Mouse (Mus musculus) cerebral cortex, adult 2 months (tissue): ENCODE results near the gene Hmces.

ENCODE experiments used
- WGBS: fragments of 180-500 bp; shearing (Covaris S2); methylation state at CpG from one replicate; pipeline ENCODE4 v1.1.7; 2018; 5-methylcytosine and 5-hydroxymethylcytosine counted together

Gene Hmces

DNA sequence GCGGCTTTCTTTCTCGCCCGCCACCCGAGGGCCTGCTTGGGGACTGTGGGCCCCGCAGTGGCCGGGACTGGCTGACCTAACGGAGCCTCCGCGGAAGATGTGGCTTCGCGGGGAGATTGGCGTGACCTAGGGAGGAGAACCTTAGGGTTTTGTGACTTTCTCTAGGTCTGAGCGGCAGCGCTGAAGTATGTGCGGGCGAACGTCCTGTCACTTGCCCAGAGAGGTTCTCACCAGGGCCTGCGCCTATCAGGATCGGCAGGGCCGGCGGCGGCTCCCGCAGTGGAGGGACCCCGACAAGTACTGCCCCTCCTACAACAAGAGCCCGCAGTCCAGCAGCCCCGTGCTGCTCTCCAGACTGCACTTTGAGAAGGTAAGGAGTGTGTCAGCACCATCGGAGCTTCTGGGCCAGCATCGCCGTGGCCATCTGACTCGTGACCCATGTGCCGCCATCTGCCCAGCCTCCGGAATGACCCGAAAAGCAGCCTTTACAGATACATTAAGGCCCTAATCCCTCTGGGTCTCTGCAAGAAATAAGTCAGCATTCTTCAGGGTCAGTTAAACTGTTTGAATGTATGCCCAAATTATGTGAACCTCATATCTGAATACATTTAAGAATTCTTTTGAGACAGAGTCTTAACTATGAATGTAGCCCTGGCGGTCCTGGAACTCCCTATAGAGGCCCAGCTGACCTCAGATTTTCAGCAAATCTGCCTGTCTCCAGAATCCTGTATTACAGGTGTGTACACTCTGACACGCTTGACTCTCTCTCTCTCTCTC is 779 bp downstream of the Hmces start:
- WGBS, result 3% methylated on average over 35 of the region's 35 CpGs

- WGBS, result 47% methylated on average over 5 of the region's 5 CpGs
Observed at GRCm38 (mm10) chr6:87915939-87916338, 2.2 kb downstream of the Hmces start.

DNA sequence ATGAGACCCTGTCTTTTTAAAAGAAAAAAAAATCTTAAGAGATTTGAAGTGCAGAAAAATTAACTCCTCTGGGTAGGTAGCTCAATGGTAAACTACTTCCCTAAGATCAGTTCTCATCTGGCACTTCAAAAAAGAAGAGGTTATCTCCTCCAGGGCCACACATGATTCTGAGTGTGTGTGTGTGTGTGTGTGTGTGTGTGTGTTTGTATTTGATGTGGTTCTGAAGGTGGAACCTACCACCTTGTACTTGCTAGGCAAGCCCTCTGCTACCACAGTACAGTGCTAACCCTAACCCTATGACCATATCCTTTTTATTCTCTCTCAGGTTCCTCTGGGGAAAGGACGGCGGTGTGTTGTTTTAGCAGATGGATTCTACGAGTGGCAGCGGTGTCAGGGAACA is 7.5 kb downstream of the Hmces start:
- WGBS, result 95% methylated on average over 4 of the region's 4 CpGs

- 77% methylated on average over 1 of the region's 1 CpGs for whole genome bisulfite sequencing
Observed at GRCm38 (mm10) chr6:87923624-87924023, 9.9 kb downstream of the Hmces start.

DNA sequence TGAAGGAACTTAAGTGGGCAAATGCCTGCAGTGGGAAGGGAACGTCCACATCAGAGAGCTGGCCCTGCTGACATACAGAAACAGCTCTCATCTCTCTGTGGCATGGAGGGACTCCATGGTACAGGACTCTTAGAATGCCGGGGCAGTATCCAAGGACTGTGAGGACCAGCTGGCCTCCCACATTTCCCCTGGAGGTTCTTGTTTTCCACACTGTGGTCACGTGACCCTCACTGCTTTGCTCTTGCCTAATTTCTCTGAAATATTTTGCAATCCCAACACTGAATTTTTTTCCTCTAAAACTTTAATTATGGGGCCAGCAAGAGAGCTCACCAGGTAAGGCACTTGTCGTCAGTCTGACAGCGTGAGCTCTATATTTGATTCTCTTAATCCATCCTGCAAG is 21.3 kb downstream of the Hmces start:
- 85% methylated on average over 5 of the region's 5 CpGs for WGBS

GRCm38 (mm10) chr6:87937178-87937788 is 23.5 kb downstream of the Hmces start:
- 59% methylated on average over 19 of the region's 19 CpGs for WGBS

- 96% methylated on average over 3 of the region's 3 CpGs for WGBS
Observed at GRCm38 (mm10) chr6:87938941-87939340, 25.2 kb downstream of the Hmces start.

- WGBS, result 87% methylated on average over 7 of the region's 7 CpGs
Observed at GRCm38 (mm10) chr6:87942179-87942578, 28.4 kb downstream of the Hmces start.

GRCm38 (mm10) chr6:87962457-87962856 is 48.7 kb downstream of the Hmces start:
- WGBS, result 68% methylated on average over 4 of the region's 4 CpGs

DNA sequence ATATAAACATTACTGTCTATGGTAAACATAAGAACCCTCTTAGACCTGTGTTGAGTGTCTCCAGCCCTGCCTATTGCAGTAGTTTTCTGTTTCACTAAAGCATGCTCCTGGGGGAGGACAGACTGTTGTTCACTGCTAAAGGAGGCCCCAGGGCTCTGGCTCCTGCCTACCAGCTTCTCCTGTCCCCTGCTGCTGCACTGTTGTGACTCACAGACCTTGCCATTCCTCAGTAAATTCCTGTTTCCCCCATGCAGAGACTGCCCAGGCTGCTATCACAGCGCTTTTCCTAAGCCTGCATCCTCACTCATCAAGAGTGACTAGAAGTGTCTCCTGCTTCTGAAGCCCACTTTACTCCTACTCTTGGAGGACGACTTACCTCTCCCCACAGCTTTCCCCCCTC is 56.3 kb downstream of the Hmces start:
- 45% methylated on average over 2 of the region's 2 CpGs for WGBS

GRCm38 (mm10) chr6:87979728-87980127 is 66.0 kb downstream of the Hmces start:
- WGBS, result 81% methylated on average over 3 of the region's 3 CpGs

- WGBS, result under 1% methylated on average over 59 of the region's 66 CpGs
Observed at GRCm38 (mm10) chr6:87980374-87981029, 66.8 kb downstream of the Hmces start.

GRCm38 (mm10) chr6:87981030-87981485 is 67.3 kb downstream of the Hmces start:
- under 1% methylated on average over 52 of the region's 56 CpGs for WGBS

- WGBS, result 2% methylated on average over 49 of the region's 55 CpGs
Observed at GRCm38 (mm10) chr6:87981547-87982256, 68.0 kb downstream of the Hmces start, which contains the start of gene H1fx. TSS of gene H1fx (minus strand) at chr6:87981637.

DNA sequence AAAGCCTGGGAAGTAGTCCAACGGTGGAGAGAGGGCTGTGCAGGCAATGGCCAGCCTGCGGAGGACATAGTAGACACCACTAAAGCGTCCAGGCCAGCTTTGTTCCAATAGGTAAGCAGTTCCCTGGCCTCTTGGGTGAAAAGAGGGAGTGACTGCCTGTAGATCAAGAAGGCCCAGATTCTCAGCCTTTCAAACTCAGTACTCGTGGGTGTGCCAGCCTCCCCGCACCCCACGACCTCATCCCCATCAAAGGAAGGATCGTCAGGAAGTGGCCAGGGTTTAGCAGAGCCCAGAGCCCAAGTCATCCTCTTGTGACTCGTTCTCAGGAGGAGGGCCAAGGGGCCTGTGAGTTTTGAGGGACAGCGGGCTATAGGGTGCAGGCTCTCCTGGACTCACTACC is 68.8 kb downstream of the Hmces start:
- 52% methylated on average over 9 of the region's 9 CpGs for WGBS
